Mouse (Mus musculus): ENCODE measurements around the gene Fuca1.

Gene Fuca1

GRCm38 (mm10) chr4:135920304-135921241 is at the start of gene Fuca1:
Gene Fuca1, plus strand, starts transcription at chr4:135920735.
- DNase-seq (ENCODE audit: low read depth, low spot score) = peak; percentile 97
- H3K36me3 ChIP-seq (ENCODE audit: control insufficient read depth, insufficient read depth, low read length, poor library complexity, severe bottlenecking) = peaks cover 35% of the 10 kb centered on the region
- H3K27me3 ChIP-seq (ENCODE audit: control insufficient read depth, insufficient read depth, low read length, poor library complexity, severe bottlenecking) = no peaks in the 10 kb centered on the region

GRCm38 (mm10) chr4:135872015-135872414 is 48.5 kb upstream of the Fuca1 start:
- H3K27me3 ChIP-seq (ENCODE audit: control insufficient read depth, insufficient read depth, low read length, poor library complexity, severe bottlenecking) = no peaks in the 10 kb centered on the region
- H3K36me3 ChIP-seq (ENCODE audit: control insufficient read depth, insufficient read depth, low read length, poor library complexity, severe bottlenecking) = peaks cover 11% of the 10 kb centered on the region
- DNase-seq (ENCODE audit: low read depth, low spot score) = no peak

DNA sequence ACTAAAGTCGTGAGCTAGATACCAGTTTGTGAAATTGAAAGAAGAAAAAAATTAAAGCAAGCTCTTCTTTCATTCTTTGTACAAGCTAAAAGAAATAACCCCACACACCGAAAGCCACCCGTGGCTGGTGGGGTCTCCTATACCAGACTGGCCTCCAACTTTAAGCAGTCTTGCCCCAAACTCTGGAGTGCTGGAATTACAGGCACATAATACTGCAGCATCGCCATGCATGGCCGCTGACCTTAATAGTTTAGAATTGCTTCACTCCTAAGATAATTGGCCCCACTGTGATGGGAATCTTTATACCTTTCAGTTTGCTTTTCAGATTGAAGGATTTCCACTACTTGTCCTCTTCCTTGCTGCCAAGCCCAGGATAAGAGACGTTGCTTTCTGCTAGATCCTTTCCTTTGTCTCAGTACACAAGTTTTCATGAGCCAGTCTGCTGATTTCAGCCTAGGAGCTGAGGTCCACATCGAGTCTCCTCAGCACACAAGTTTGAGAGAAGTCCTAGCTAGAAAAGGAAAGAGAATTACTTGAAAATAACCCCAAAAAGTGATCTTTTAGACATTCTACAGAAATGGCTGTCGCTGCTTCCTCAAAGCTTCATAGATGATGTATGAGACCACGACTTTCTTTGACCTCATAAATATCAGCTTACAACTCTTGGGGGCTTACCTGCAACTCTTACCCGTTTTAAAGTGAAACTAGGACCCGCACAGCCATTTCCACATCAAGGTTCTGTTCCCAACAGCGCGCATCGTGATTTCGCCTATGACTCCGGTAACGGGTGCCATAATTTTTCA is 47.7 kb upstream of the Fuca1 start:
- DNase-seq (ENCODE audit: low read depth, low spot score) = no peak
- Histone ChIP-seq H3K36me3 (ENCODE audit: control insufficient read depth, insufficient read depth, low read length, poor library complexity, severe bottlenecking) (peaks cover 11% of the 10 kb centered on the region), H3K27me3 (ENCODE audit: control insufficient read depth, insufficient read depth, low read length, poor library complexity, severe bottlenecking) (no peaks in the 10 kb centered on the region)

DNA sequence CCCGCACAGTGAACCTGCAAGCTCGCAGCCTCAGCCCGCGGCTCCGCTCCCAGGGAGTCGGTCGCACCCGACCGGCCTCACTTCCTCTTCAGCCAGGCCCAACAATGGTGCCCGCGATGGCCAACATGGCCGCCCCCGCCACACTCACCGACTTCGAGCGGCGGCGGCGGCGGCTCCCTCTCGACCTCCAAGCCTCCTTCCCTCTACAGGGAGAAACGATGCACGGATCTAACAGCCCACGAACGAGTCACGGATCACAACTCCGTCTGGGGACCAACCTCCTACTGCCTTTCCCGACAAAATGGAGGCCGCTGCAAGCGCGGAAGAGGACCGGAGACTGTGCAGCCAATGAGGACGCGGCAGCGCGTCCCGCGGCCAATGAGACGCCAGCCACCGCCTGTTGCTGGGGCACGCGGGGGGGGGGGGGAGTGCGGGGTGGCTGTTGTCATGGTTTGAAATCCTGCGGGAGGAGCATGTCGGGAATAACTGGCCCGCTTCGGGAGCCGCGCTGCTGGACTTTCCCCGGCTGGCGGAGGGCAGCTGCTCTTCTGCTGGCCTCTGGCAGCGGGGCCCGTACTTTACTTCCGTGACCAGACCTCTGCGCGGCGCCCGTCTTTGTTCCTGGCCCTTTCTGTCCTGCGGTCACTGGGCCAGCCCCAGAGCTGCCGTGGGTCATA is 46.9 kb upstream of the Fuca1 start, which contains the start of gene Pnrc2:
Gene Pnrc2, minus strand, starts transcription at position 325 of the 677 bp plus-strand sequence.
- peaks cover 11% of the 10 kb centered on the region for H3K36me3 ChIP-seq (ENCODE audit: control insufficient read depth, insufficient read depth, low read length, poor library complexity, severe bottlenecking)
- DNase-seq (ENCODE audit: low read depth, low spot score) = peak; percentile 93

GRCm38 (mm10) chr4:135874564-135875535 is 45.7 kb upstream of the Fuca1 start:
- Histone ChIP-seq H3K36me3 (ENCODE audit: control insufficient read depth, insufficient read depth, low read length, poor library complexity, severe bottlenecking) (peaks cover 6% of the 10 kb centered on the region; the same call in 1 of the 2 replicates), H3K27me3 (ENCODE audit: control insufficient read depth, insufficient read depth, low read length, poor library complexity, severe bottlenecking) (no peaks in the 10 kb centered on the region)
- DNase-seq (ENCODE audit: low read depth, low spot score) = peak; percentile 55

More for the DNA sequence above, 46.9 kb upstream of the Fuca1 start, which contains the start of gene Pnrc2:
- no peaks in the 10 kb centered on the region for H3K27me3 ChIP-seq (ENCODE audit: control insufficient read depth, insufficient read depth, low read length, poor library complexity, severe bottlenecking)

- DNase-seq (ENCODE audit: low read depth, low spot score) = peak; percentile 56
- H3K27me3 ChIP-seq (ENCODE audit: control insufficient read depth, insufficient read depth, low read length, poor library complexity, severe bottlenecking) = no peaks in the 10 kb centered on the region
- peaks cover 6% of the 10 kb centered on the region; the same call in 1 of the 2 replicates for H3K36me3 ChIP-seq (ENCODE audit: control insufficient read depth, insufficient read depth, low read length, poor library complexity, severe bottlenecking)
Observed at GRCm38 (mm10) chr4:135875546-135875945, 45.0 kb upstream of the Fuca1 start.

- Histone ChIP-seq H3K36me3 (ENCODE audit: control insufficient read depth, insufficient read depth, low read length, poor library complexity, severe bottlenecking) (peaks cover 6% of the 10 kb centered on the region; the same call in 1 of the 2 replicates), H3K27me3 (ENCODE audit: control insufficient read depth, insufficient read depth, low read length, poor library complexity, severe bottlenecking) (no peaks in the 10 kb centered on the region)
- peak; percentile 86 for DNase-seq (ENCODE audit: low read depth, low spot score)
Observed at GRCm38 (mm10) chr4:135875991-135876582, 44.4 kb upstream of the Fuca1 start.

GRCm38 (mm10) chr4:135876583-135877020 is 43.9 kb upstream of the Fuca1 start:
- peaks cover 3% of the 10 kb centered on the region; the same call in 1 of the 2 replicates for H3K36me3 ChIP-seq (ENCODE audit: control insufficient read depth, insufficient read depth, low read length, poor library complexity, severe bottlenecking)
- H3K27me3 ChIP-seq (ENCODE audit: control insufficient read depth, insufficient read depth, low read length, poor library complexity, severe bottlenecking) = no peaks in the 10 kb centered on the region
- DNase-seq (ENCODE audit: low read depth, low spot score) = peak; percentile 98

DNA sequence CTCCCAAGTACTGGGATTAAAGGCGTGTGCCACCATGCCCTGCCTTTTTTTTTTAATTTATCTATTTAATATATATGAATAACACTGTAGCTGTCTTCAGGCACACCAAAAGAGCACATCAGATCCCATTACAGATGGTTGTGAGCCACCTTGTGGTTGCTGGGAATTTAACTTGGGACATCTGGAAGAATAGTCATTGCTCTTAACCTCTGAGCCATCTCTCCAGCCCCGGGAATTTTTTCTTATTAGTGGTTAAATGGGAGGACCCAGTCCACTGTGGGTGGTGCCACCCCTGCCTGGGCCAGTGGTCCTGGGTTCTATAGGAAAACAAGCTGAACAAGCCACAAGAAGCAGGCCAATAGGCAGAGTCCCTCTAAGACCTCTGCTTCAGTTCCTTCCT is 42.8 kb upstream of the Fuca1 start:
- DNase-seq (ENCODE audit: low read depth, low spot score) = no peak
- Histone ChIP-seq H3K27me3 (ENCODE audit: control insufficient read depth, insufficient read depth, low read length, poor library complexity, severe bottlenecking) (no peaks in the 10 kb centered on the region), H3K36me3 (ENCODE audit: control insufficient read depth, insufficient read depth, low read length, poor library complexity, severe bottlenecking) (no peaks in the 10 kb centered on the region; the same call in 1 of the 2 replicates)

- no peaks in the 10 kb centered on the region for H3K27me3 ChIP-seq (ENCODE audit: control insufficient read depth, insufficient read depth, low read length, poor library complexity, severe bottlenecking)
- H3K36me3 ChIP-seq (ENCODE audit: control insufficient read depth, insufficient read depth, low read length, poor library complexity, severe bottlenecking) = no peaks in the 10 kb centered on the region
- no peak for DNase-seq (ENCODE audit: low read depth, low spot score)
Observed at GRCm38 (mm10) chr4:135879021-135879420, 41.5 kb upstream of the Fuca1 start.

DNA sequence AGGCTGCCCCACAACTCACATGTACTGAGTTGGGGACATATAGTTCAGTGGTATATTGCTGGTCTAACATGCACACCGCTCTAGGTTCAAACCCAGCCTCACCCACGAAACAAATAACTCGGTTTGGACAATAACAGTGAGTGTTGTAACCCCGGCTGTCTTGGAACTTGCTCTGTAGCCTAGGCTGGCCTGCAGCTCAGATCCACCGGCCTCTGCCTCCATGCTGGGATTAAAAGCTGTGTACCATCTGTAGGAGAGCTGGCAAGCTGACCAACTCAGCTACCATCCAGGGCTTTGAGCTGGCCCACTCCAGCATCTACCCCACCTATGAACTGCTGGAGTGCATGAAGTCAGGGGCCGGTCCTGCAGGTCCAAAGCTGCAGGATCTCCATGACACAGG is 40.5 kb upstream of the Fuca1 start:
- H3K27me3 ChIP-seq (ENCODE audit: control insufficient read depth, insufficient read depth, low read length, poor library complexity, severe bottlenecking) = no peaks in the 10 kb centered on the region
- H3K36me3 ChIP-seq (ENCODE audit: control insufficient read depth, insufficient read depth, low read length, poor library complexity, severe bottlenecking) = no peaks in the 10 kb centered on the region
- DNase-seq (ENCODE audit: low read depth, low spot score) = no peak

GRCm38 (mm10) chr4:135880576-135880975 is 40.0 kb upstream of the Fuca1 start:
- Histone ChIP-seq H3K36me3 (ENCODE audit: control insufficient read depth, insufficient read depth, low read length, poor library complexity, severe bottlenecking) (no peaks in the 10 kb centered on the region), H3K27me3 (ENCODE audit: control insufficient read depth, insufficient read depth, low read length, poor library complexity, severe bottlenecking) (no peaks in the 10 kb centered on the region)
- DNase-seq (ENCODE audit: low read depth, low spot score) = no peak

DNA sequence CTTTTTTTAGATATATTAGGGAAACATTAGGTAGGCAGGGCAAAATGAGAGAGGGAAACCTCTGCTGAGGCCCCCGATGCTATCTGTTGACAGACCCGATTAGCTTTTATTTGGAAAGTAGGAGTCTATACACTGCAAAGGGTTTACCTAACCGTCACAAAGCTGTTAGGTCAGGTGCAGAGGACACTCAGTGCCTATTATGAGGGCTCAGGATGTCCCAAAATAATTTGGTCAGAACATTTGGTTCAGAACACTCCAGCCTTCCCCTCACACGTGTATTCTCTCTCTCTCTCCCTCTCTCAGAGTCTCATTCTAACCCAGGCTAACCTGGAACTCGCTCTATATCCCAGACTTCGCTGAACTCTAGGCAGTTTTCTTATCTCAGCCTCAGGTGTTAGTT is 38.5 kb upstream of the Fuca1 start:
- DNase-seq (ENCODE audit: low read depth, low spot score) = no peak
- no peaks in the 10 kb centered on the region for H3K36me3 ChIP-seq (ENCODE audit: control insufficient read depth, insufficient read depth, low read length, poor library complexity, severe bottlenecking)

More for the DNA sequence above, 38.5 kb upstream of the Fuca1 start:
- no peaks in the 10 kb centered on the region for H3K27me3 ChIP-seq (ENCODE audit: control insufficient read depth, insufficient read depth, low read length, poor library complexity, severe bottlenecking)

Data from splenic B cell, adult 2 months (primary cell).